Mouse (Mus musculus) CH12.LX (cell line): ENCODE measurements around the gene Cfap20.

ENCODE experiments used
- BHLHE40 ChIP-seq: IDR thresholded peaks from 2 replicates; pipeline ENCODE4 v1.6.1; 2011; ENCODE audit warnings: mild to moderate bottlenecking, low read depth, low read length, improper control_type of control experiment
- CTCF ChIP-seq, 2 experiments: IDR thresholded peaks in 1 of 2; conservative IDR thresholded peaks in 1 of 2; 2 replicates each; pipeline ENCODE4 v1.5.1; 2011 to 2012; ENCODE audit warnings: low read depth in 2 of 2, low read length in 2 of 2, improper control_type of control experiment in 1 of 2, inconsistent platforms in 1 of 2, mild to moderate bottlenecking in 1 of 2, moderate library complexity in 1 of 2
- MXI1 ChIP-seq: IDR thresholded peaks from 2 replicates; pipeline ENCODE4 v1.6.1; 2011; ENCODE audit warnings: mild to moderate bottlenecking, low read depth, low read length, improper control_type of control experiment
- POLR2A ChIP-seq: IDR thresholded peaks from 2 replicates; pipeline ENCODE4 v1.6.1; 2011; ENCODE audit warnings: low read depth, mild to moderate bottlenecking, improper control_type of control experiment, low read length

GRCm38 (mm10) chr8:95439421-95439820 lies 4.8 kb upstream of the Cfap20 start:
- TF ChIP-seq POLR2A = no peak
- no peak for TF ChIP-seq MXI1
- TF ChIP-seq CTCF (conservative IDR thresholded peaks at IDR 0.05 in 1 of 2, IDR thresholded peaks at IDR 0.05 in 1 of 2; ENCODE audit: low read depth in 2 of 2, low read length in 2 of 2) = no peak
- TF ChIP-seq BHLHE40 = no peak
